Mouse (Mus musculus) testis, adult 2 months (tissue): ENCODE measurements around the gene Tmem30c.

ENCODE experiments used
- CTCF ChIP-seq: fragments of 200-500 bp; IDR thresholded peaks from 2 replicates; pipeline ENCODE4 v1.5.1; 2012; ENCODE audit warnings: low read depth, mild to moderate bottlenecking, inconsistent platforms, low read length, moderate library complexity; ENCODE audit not compliant: control insufficient read depth, insufficient read depth, insufficient replicate concordance
- POLR2A ChIP-seq: fragments of 200-500 bp; IDR thresholded peaks from 2 replicates; pipeline ENCODE4 v1.6.1; 2012; ENCODE audit warnings: low read depth, mild to moderate bottlenecking, inconsistent platforms, low read length, moderate library complexity; ENCODE audit not compliant: control insufficient read depth

- TF ChIP-seq POLR2A = no peak
- TF ChIP-seq CTCF = no peak
These were observed 41.7 kb downstream of the Tmem30c start for GRCm38 (mm10) chr16:57250991-57251390.
